Mouse (Mus musculus) brain, embryonic 14.5 days (tissue): ENCODE results near the gene Stac.

Source experiments
- CTCF ChIP-seq: fragments of 200-500 bp; IDR thresholded peaks from 2 replicates; pipeline ENCODE4 v1.5.1; 2012; ENCODE audit warnings: inconsistent platforms, mild to moderate bottlenecking, moderate library complexity, borderline replicate concordance; ENCODE audit not compliant: insufficient read depth, insufficient read length; ENCODE audit errors: extremely low read depth
- POLR2A ChIP-seq: fragments of 200-500 bp; IDR thresholded peaks from 2 replicates; pipeline ENCODE4 v1.6.1; 2012; ENCODE audit warnings: mild to moderate bottlenecking, inconsistent platforms, borderline replicate concordance; ENCODE audit not compliant: poor library complexity, insufficient read depth, insufficient read length, severe bottlenecking; ENCODE audit errors: extremely low read depth

DNA sequence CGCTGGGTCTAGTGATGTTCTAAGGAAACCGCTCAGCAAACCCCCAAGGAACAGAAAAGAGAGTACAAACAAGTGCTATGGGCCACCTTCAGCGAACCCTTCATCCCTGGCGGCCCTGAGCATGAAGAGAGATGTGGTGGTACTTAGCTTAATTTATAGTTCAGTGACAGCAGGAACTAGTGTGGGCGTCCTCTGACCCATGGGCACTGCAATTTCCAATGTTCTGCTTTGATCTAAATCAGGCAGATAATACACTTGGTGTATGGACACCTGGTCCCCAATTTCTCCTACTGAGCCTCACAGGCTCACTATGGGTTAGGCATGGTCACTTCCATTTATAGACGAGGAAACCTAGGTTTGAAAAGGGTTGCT lies 322 bp upstream of the Stac start:
- TF ChIP-seq CTCF (no peak), POLR2A (no peak)
